Mouse (Mus musculus): ENCODE measurements around the gene Naa35. TPM values are rescaled to one million over a fixed set of nuclear protein-coding genes. Genes with fewer than 3 reads are reported as not detected.

The Naa35 gene
- total RNA-seq (2021) = 10 to 100 TPM; 84.4 to 92.5 TPM
- long read RNA-seq, experiment 1, transcript Naa35-201 (23 exons, 3,793 nt) = major isoform, 66 of 89 reads
- long read RNA-seq, experiment 1, partial matches to known transcripts = 1 of 89 reads
- long read RNA-seq, experiment 1, other reads (novel, unspliced or antisense) = 22 of 89 reads
- long read RNA-seq, experiment 2, transcript Naa35-201 (23 exons, 3,793 nt) = major isoform, 64 of 85 reads
- long read RNA-seq, experiment 2, partial matches to known transcripts = 2 of 85 reads
- long read RNA-seq, experiment 2, other reads (novel, unspliced or antisense) = 19 of 85 reads

DNA sequence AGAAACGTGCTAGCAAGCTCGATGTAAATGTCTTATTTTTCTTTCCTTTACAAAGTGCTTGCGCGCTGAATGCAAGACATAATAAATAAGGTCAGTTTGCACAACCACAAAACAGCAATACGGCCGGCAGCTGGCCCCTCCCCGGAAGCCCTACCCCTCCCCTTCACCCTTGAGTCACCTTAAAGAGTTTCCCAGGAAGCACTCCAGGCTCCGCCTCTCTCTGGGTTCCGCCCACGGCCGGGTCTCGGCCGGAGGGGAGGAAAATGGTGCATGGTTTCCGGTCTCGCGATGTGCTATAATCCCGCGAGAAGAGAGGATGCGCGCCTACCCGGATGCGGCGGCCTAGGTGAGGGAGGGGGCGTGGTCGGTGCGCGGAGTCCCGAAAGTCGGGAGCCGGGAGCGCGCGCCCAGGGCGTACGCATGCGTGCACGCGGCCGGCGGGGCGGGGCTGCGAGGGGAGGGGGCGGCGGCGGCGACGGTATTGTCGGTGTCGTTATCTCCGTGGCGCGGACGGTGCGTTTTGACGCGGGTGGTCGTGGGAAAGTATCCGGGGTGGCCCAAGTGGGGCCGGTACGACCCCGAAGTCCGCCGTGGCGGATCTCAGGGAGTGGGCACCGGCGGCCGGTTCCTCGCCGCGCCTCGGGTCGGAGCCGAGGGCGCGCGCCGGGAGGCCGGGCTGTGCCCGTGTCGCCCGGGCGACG lies at the start of gene Naa35, which contains the start of gene Agtpbp1:
Gene Naa35 (plus strand): TSS at position 313 of the 701 bp plus-strand sequence.
Gene Agtpbp1 (minus strand): TSS at position 281 of the 701 bp plus-strand sequence.
- peak; percentile 100 for DNase-seq
- intact Hi-C loops (cut with DNase I) = loop anchor here (5.0 kb wide), 2 partner anchors 38 to 68 kb away; no protein-coding TSS in a partner anchor

DNA sequence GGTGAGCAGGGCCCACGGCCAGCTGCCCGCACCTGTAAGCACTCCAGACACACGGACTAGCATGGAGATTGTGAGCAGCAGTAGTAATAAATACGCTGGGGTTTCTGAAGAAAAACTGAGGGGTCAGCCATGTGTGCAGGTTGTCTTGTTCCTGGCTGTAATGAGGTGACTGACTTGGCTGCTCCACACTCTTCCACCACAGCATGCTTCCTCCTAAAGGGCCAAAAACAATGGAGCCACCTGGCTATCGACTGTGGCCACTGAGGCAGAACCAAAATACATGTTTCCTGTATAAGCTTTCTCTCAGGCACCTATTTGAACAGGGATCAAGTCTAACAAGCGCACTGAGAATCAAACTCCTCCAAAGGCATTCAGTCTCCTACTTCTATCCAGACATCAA lies 49.3 kb upstream of the Naa35 start:
- no peak for DNase-seq
- intact Hi-C loops (cut with DNase I) = no loop called here

DNA sequence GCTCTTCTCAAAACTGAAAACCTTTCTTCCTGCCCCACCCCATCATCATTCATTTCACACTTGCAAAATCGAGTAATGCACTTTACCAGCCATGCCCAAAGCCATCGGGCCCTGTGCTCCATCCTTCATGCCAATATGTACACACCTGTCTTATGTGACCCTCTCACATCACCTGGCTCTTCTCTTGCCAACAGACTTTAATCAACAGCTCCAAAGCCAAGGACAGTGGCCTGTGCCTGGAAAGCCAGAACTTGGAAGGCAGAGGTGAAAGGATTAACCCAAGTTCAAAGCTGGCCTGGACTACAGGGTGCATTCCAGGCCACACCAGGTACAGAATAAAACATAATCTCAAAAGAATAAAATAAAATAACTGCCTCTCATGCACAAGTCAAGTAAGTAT lies 48.4 kb upstream of the Naa35 start:
- no peak for DNase-seq
- intact Hi-C loops (cut with DNase I) = no loop called here

DNA sequence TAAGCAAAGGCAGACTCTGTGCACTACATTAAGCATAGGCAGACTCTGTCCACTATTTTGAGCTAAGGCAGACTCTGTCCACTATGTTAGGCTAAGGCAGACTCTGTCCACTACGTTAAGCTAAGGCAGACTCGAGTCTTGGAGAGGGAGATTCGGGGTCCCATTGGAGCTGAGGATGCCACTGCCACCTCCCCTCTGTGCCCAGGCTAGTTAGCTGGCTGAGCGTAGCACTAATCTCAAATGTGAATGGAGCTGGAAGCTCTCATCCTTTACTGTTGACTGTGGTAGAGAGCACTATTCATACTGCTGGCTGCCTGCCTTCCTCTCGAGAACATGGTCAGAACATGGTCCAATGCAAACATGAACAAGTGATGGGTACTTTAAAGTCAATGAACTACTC lies 46.4 kb upstream of the Naa35 start:
- intact Hi-C loops (cut with DNase I) = no loop called here
- DNase-seq = no peak

DNA sequence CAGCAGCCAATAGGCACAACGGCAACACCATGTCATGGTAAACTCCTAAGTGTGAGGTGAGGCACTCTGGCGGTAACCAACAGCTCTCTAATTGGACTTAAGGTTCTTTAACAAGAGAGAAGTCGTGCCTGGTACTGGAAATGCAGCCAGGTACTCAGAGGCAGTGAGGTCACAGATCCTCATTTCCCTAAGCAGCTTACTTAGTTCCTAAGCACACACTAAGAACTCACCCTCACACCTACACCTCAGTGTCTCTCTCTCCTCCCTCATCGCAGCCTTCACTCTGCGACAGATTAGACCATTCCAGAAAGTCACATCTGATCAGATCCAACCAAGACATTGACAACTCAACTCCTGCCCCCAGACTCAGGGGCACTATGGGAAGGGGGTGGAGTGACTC lies 45.0 kb upstream of the Naa35 start:
- DNase-seq = no peak

DNA sequence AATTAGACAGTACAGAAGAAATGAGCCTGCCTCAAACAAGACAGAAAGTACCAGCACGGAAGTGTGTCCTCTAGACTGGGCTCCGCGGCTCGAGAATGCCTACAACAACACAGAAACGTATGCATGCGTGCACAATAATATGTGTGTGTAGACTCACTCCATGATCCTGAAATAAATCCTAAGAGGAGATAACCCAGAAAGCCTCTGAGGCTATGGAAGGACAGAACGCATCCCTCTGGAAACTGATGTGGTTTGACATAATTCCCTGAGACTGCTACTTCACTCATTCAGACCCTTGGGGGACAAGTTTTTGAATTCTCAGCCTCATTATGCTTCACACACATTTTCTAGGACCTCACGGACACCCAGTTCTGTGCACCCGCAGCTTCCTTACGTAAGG lies 42.6 kb upstream of the Naa35 start:
- no peak for DNase-seq
- intact Hi-C loops (cut with DNase I) = no loop called here

More for the DNA sequence above, 45.0 kb upstream of the Naa35 start:
- intact Hi-C loops (cut with DNase I) = no loop called here

DNA sequence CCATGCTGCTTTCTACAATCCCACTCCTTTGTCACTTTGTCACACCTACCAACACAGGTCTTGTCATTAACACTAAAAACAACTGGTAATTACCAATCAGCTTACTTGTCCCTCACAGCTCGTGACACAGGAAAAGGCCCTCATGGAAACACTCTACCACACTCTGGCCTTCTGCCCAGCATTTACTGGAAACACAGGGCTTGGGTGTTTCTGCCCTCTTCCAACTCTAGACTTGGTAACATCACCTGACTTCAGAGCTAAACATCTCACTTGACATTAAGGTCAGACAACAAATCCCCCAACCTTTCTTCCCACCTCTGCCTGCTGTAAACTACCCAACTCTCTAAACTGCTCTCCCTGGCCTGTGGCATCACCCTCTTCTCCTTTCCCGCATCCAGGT lies 38.0 kb upstream of the Naa35 start:
- intact Hi-C loops (cut with DNase I) = loop anchor here (5.0 kb wide), 1 partner anchor 35 kb away; no protein-coding TSS in a partner anchor

DNA sequence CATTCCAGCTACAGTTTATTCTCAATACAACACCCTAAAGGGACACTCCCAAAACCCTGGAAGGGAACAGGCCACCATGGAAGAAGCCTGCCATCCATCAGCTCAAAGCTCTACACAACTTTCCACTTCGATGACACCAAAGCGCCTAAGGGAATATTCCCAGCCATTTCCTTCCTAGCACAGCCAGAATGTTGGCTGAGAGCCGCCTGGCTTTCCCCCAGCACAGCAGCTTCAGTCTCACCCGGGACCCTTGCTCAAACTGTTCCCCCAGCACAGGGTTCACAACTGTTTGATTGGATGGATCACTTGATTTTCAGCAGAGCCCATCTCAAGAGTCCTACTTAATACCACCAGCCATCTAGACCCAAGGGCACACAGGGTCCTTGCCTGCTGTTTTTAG lies 37.3 kb upstream of the Naa35 start:
- intact Hi-C loops (cut with DNase I) = loop anchor here (5.0 kb wide), 1 partner anchor 35 kb away; no protein-coding TSS in a partner anchor
- peak; percentile 51 to 62 for DNase-seq

More for the DNA sequence above, 38.0 kb upstream of the Naa35 start:
- DNase-seq = peak; percentile 45 to 46

DNA sequence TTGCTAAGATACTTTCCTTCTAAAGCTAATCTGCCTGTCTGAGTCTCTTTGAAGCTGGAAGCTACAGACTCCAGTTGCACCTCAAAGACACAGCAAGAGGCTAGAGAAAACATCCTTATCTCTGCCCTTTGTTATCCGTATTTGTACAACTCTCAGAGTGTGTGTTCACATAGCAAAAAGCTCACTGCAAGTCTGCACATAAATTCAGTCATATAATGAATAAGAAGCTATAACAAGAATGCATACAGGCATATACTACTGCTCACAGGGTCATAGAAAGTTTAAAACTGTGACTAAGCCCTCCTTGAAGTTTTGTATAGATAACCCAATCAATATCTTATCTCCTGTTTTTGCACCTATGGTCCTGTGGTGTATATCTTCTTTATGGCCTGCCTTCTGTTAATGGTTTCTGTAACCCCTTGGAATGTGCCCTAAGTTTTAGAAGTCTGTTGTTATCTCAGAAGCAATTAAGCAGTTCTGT lies 35.7 kb upstream of the Naa35 start:
- intact Hi-C loops (cut with DNase I) = loop anchor here (5.0 kb wide), 1 partner anchor 33 kb away; no protein-coding TSS in a partner anchor
- no peak for DNase-seq

DNA sequence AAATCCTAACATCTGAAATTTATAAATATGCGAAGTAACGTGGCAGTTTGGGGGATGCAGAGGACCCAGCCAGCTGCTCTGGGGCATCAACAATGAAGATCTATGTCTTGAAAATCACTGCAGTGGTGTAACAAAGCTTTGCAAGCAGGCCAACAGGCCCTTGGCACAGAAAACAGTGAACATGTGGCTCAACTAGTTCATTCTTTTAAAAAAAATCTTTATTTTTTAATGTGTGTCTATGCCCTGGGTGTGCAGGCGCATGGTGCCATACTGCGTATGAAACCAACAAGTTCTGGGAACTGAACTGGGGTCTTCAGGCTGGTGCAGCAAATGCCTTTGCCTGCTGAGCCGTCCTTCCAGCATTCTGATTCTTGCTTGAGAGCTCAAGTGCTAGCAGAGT lies 32.8 kb upstream of the Naa35 start:
- DNase-seq = no peak
- intact Hi-C loops (cut with DNase I) = no loop called here

DNA sequence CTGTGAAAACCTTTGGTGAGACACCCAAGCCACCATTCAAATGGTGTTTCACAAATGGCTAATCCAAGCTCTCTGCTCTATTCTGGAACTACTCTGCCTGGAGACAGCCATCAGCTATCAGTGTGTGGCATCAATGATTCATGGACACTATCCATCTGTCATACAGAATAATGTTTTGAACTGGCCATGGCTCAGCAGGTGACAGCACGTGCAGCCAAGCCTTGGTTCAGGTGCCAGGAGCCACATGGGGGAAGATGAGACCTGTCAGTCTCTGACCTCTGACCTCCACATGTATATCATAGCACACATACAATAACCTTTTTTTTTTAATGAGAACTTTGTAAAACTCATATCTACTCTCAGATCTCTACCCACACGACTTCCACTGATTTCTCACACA lies 32.3 kb upstream of the Naa35 start:
- DNase-seq = no peak
- intact Hi-C loops (cut with DNase I) = no loop called here

DNA sequence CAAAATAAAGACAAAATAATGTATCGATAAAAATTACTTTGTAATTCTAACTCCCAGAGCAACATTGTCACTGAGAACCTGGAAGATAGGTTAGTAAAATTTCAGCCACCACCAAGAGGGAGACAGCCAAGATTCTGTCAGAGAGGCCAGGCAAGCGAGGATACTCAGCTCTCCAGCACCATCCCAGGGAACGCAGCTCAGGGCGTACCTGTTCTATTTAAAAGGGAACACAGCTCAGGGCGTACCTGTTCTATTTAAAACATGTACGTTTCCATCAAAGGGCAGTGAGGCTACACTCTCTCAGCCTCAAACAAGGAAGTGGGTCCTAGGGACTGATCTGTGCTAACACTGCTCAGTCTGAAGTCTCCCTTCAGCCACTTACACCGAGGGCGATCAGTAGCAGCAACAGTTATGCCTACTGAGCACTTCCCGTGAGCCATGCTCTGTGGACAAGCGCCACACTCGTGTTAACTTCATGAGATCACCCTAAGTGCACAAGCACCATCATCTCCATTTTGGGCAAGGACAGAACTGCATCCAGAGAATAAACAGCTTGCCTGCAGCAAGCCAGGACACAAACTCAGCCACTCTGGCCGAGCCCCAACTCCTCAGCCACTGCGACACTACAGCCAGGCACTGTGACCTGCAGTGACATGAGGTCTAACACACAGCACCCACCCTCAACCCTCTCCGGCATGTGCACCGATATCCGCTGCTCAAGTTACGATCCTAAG lies 30.1 kb upstream of the Naa35 start:
- peak in 1 of 2 experiments; percentile 27 for DNase-seq
- intact Hi-C loops (cut with DNase I) = loop anchor here (5.0 kb wide), 1 partner anchor 48 kb away; no protein-coding TSS in a partner anchor

DNA sequence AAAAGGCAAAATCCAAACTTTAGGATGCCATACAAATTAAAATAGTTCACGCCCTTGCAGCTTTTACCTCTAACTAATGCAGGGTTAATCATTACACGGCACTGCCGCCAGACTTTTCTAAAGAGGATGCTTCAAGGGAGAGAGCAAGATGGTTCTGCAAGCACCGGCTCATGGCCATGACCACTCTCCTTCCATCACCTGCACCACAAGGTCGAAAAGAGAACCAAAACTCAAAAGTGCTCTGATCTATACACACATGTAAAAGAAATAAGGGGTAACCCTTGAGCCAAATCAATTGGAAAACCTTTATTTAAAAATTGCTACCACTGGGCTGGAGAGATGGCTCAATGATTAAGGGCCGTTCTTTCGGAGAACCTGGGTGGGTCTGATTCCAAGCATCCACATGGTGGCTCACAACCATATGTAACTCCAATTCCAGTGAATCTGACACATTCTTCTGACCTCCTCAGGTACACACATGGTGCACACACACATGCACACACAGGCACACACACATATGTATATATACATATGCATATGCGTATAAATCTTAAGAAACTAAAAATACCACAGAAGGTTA lies 29.4 kb upstream of the Naa35 start:
- intact Hi-C loops (cut with DNase I) = loop anchor here (5.0 kb wide), 1 partner anchor 48 kb away; no protein-coding TSS in a partner anchor
- no peak for DNase-seq

DNA sequence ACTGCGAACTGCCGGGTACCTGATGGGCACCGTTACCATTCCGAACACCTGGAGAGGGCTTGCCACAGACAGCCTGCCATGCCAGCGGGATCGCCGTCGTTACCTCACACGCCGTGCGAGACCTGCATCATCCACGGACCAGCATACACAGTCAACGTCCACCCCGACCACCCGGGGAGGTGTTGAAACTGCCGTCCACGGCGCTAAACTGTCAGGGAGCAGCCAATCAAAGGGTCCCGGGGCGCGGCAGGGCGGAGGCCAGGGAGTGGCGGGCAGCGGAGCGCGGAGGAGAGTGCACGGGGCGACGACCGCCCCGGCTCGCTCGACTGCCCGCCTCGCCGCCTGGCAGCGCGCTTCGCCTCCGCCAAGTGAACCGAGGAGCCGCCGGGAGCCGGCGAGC lies 28.4 kb upstream of the Naa35 start:
- peak; percentile 57 to 64 for DNase-seq
- intact Hi-C loops (cut with DNase I) = loop anchor here (5.0 kb wide), 1 partner anchor 49 kb away; no protein-coding TSS in a partner anchor

DNA sequence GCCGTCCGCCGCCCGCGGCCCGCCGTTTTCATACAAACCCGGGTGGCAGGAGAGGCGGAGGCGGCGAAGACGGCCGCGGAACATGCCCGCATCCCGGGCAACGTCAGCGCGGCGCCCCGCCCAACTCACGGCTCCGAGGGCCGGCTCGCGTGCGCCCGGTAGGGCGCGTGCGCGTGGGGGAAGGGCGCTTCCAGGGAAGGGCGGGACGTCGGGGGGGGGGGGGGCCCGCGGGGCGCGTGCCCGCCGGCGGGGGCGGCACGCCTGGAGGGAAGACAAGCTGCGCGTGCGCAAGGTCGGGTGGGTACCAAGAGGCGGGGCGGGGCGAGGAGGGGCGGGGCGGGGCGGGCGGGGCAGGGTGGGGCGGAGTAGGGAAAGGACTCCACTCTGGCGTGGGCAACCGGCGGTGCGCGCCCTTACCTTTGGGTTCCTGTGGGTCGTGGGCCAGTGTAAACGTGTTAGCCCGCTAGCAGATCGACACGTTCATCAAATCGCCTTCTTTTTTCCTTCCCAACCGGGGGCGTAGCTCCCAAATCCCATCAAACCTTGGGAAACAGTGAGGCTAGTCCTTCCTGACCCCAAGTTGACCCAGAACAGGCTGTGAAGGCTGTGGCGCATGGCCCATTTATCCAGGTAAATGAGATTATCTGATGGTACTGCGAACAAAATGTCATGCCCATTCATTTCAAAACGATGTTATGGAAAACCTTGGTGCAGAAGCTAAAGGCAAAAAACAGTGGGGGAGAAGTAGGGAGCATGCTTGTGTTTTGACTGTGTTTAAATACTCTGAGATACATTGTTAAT lies 27.7 kb upstream of the Naa35 start:
- DNase-seq = peak; percentile 94 to 95
- intact Hi-C loops (cut with DNase I) = loop anchor here (5.0 kb wide), 1 partner anchor 50 kb away; no protein-coding TSS in a partner anchor

DNA sequence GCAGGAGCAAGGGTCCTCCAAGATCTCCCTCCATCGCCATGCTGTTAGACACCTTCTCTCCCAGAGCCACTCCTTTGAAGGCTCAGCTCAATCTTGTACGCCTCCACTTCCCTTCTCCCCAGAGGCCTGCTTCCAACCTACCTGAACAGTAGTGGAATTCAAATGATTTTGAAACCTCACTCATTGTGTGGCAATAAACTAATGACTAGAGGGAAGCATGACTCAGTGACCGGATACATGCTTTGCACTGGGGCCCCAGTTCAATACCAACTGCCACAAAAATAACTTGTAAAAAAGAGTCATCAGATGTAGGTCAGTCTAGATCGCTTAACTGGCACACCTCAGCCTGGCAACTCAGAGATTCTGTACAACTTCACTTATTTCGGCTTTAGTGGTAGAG lies 26.3 kb upstream of the Naa35 start:
- intact Hi-C loops (cut with DNase I) = loop anchor here (2.0 to 5.0 kb wide), 2 partner anchors 24 to 51 kb away; no protein-coding TSS in a partner anchor
- DNase-seq = no peak

DNA sequence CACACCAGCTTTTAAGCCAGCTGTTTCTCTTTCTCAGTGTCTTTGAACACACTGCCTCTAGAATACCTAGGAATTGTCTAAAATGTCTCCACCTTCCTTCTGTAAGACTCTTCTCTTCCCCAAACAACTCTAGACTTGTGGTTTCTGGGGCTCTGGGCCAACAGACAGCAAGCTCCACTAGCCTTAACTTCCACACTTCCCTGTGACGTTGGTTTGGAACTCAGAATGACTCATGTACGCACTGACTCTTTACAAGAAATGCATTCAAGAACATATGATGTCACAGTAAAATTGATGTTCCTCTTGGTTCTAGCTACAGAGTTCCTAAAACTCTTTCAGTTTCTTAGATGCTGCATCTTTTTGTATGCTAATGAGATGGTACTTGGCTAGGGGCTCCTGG lies 22.6 kb upstream of the Naa35 start:
- intact Hi-C loops (cut with DNase I) = no loop called here

DNA sequence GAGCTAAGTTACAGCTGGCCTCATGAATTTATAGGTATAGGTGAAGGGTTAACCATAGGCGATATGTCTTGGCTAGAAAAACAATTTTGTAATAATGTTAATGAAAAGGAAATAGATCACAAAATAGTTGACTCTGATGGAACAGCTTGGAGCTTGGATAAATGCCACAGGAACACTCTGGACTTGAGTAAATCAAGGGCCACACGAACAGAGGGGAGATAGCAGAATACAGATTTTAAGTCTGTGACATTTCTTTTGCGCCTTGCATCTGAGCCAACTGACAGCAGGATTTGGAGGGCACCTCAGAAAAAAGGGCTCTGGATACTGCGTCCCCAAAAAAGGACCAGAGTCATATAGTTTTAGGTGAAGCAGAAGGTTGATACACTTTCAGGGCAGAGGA lies 20.6 kb upstream of the Naa35 start:
- DNase-seq = no peak
- intact Hi-C loops (cut with DNase I) = no loop called here

More for the DNA sequence above, 22.6 kb upstream of the Naa35 start:
- no peak for DNase-seq

DNA sequence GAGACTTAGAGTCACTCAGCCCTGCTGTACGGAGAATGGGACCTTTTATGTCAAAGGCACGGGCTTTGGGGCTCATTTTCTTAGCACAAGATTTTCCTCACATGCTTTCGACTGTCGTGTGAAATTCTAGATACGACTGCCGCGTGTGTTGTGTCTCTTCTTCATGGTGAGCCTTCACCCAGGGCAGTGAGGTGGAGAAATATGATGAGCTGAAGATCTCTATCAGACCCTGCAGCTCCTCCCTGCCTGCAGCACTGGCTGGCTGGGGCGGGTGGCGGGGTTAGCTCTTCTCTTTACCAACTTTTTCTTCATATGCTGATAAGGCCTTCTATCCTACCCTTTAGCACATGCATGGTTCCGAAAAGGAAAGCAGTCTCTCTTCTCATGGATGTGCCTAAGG lies 20.1 kb upstream of the Naa35 start:
- intact Hi-C loops (cut with DNase I) = no loop called here
- no peak for DNase-seq
